Mouse (Mus musculus) limb, embryonic 14.5 days (tissue): ENCODE measurements around the gene Rgs12. TPM values are rescaled to one million over a fixed set of nuclear protein-coding genes. Genes with fewer than 3 reads are reported as not detected.
A peak's percentile ranks its signal among the peaks of the same experiment; 100 is the strongest.

Experiments
- ATAC-seq: fragments of 200-750 bp; cut with Nextera tagmentation; 2 replicates; pipeline ENCODE4 v1.8.0; 2017; ENCODE audit warnings: low read depth, moderate number of reproducible peaks, moderate TSS enrichment; ENCODE audit not compliant: low FRiP score
- DNase-seq: peaks from one replicate; pipeline ENCODE4 v3.0.0-alpha.2; 2015; ENCODE audit warnings: low spot score
- H3K27ac ChIP-seq: fragments of 300-500 bp; sonication (generic); replicated peaks from 2 replicates; pipeline ENCODE4 v1.5.1; 2014; ENCODE audit warnings: low read depth, mild to moderate bottlenecking, low read length, moderate library complexity, mixed read lengths
- H3K27me3 ChIP-seq: fragments of 300-500 bp; sonication (generic); 2 replicates; pipeline ENCODE4 v1.6.1; 2014; ENCODE audit warnings: low read length, mixed read lengths; ENCODE audit not compliant: control insufficient read depth, insufficient read depth
- H3K36me3 ChIP-seq: fragments of 300-500 bp; sonication (generic); 2 replicates; pipeline ENCODE4 v1.6.1; 2014; ENCODE audit warnings: mild to moderate bottlenecking, low read length, moderate library complexity, mixed read lengths; ENCODE audit not compliant: control insufficient read depth, insufficient read depth
- H3K4me1 ChIP-seq: fragments of 300-500 bp; sonication (generic); 2 replicates; pipeline ENCODE4 v1.6.1; 2014; ENCODE audit warnings: antibody characterized with exemption, low read length, mixed read lengths; ENCODE audit not compliant: control insufficient read depth, insufficient read depth
- H3K4me2 ChIP-seq: fragments of 300-500 bp; sonication (generic); replicated peaks from 2 replicates; pipeline ENCODE4 v1.6.1; 2014; ENCODE audit warnings: low read depth, mild to moderate bottlenecking, low read length, moderate library complexity; ENCODE audit not compliant: severe bottlenecking
- H3K4me3 ChIP-seq: fragments of 300-500 bp; sonication (generic); replicated peaks from 2 replicates; pipeline ENCODE4 v1.5.1; 2014; ENCODE audit warnings: low read length
- H3K9ac ChIP-seq: fragments of 300-500 bp; sonication (generic); 2 replicates; pipeline ENCODE4 v1.6.1; 2014; ENCODE audit warnings: mild to moderate bottlenecking, low read depth, low read length, moderate library complexity; ENCODE audit not compliant: severe bottlenecking
- H3K9me3 ChIP-seq: fragments of 300-500 bp; sonication (generic); 2 replicates; pipeline ENCODE4 v1.6.1; 2016; ENCODE audit warnings: low read length; ENCODE audit not compliant: control insufficient read depth
- POLR2A ChIP-seq: fragments of 200-500 bp; IDR thresholded peaks from 2 replicates; pipeline ENCODE4 v1.8.0; 2012; ENCODE audit warnings: inconsistent platforms, mild to moderate bottlenecking, moderate library complexity, borderline replicate concordance; ENCODE audit not compliant: insufficient read depth, insufficient read length; ENCODE audit errors: extremely low read depth
- WGBS: fragments of 180-500 bp; shearing (Covaris S2); extraction: QIAGEN DNeasy Blood & Tissue Kit; methylation state at CpG from one replicate; pipeline ENCODE4 v1.1.7; 2014; 5-methylcytosine and 5-hydroxymethylcytosine counted together
- polyA plus RNA-seq, 2 experiments: library from polyadenylated mRNA; depleted of rRNA in 1 of 2; stranded (reverse) in 1 of 2; unstranded in 1 of 2; fragments of >200 nt; fragmentation: Nextera tagmentation in 1 of 2; extraction: Ambion mirVana in 1 of 2; gene quantifications; 2 replicates each; pipeline versions ENCODE4 v1.2.1 to v1.2.3; 2012 to 2014

Rgs12 gene
- polyA plus RNA-seq, 2 experiments, result 32.6 to 40.4 TPM

DNA sequence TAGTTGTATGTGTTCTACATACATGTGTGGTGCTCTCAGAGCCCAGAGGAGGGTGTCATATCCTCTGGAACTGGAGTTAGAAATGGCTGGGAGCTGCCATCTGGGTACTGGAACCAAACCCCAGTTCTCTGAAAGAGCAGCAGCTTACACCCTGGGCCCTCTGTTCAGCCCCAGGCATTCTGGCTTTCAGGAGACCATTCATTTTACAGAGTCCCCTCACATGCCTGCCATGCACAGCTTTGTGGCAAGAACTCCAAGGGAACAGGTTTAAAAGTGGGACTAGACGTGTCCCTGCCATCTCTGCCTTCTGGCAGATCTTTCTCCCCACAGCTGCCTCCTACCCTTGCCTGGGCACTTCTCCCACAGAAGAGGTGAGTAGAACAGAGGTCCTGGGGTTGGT lies 84.4 kb downstream of the Rgs12 start:
- no peak for TF ChIP-seq POLR2A
- Histone ChIP-seq H3K27ac (no peak overlapping the region), H3K4me3 (no peak overlapping the region), H3K9ac (no peak overlapping the region), H3K4me2 (no peak overlapping the region), H3K4me1 (no peaks in the 10 kb centered on the region), H3K9me3 (no peaks in the 10 kb centered on the region), H3K27me3 (no peaks in the 10 kb centered on the region), H3K36me3 (peaks cover 54% of the 10 kb centered on the region)
- ATAC-seq (no peak), DNase-seq (no peak)
- WGBS, result 80% methylated on average over 1 of the region's 1 CpGs

DNA sequence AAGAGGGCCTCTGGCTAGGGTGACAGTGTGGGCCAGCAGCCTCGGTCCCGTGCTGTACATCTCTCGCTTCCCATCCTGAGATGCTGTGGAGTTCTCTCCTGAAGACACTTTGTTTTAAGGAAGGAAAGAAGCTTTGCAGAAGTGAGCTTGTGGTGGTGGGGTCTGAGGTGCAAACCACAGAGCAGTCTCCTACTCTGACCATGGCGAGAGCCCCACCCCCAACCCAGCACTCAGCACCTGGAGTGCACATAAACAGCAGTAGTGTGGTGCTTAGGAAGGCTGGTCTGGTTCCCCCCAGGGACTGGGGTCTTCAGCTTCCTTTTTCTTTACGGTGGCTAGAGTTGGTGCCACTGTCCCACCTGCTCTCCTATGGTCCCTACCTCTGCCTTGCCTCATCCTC lies 85.9 kb downstream of the Rgs12 start:
- H3K27me3 ChIP-seq, result no peaks in the 10 kb centered on the region
- H3K4me1 ChIP-seq, result no peaks in the 10 kb centered on the region
- DNase-seq (no peak), ATAC-seq (no peak)
- no peak for TF ChIP-seq POLR2A
- 90% methylated on average over 5 of the region's 5 CpGs for WGBS
- H3K27ac ChIP-seq, result no peak overlapping the region
- H3K4me2 ChIP-seq, result no peak overlapping the region
- H3K9ac ChIP-seq, result no peak overlapping the region
- H3K9me3 ChIP-seq, result no peaks in the 10 kb centered on the region
- peaks cover 38% of the 10 kb centered on the region for H3K36me3 ChIP-seq
- H3K4me3 ChIP-seq, result no peak overlapping the region

DNA sequence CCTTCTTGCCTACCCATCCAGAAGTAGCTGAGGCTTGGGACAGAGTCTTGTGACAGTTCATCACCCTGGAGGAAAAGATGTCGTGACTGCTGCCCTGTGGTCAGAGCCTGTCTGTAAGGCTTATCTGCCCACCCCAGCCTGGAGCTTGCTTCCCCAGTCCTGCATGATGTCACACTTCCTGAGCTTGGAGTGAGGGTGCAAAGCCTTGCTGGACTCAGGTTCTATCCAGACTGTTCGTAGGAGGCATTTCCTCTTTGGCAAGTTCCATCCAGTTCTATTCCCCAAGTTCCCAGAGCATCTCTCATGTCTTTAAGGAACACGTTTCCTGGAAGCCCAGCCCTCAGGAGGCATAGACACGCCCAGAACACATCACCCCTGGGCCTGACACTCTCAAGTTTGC lies 86.5 kb downstream of the Rgs12 start:
- Histone ChIP-seq H3K4me3 (no peak overlapping the region), H3K4me2 (no peak overlapping the region), H3K27me3 (no peaks in the 10 kb centered on the region), H3K4me1 (no peaks in the 10 kb centered on the region), H3K9ac (no peak overlapping the region), H3K9me3 (no peaks in the 10 kb centered on the region), H3K27ac (no peak overlapping the region), H3K36me3 (peaks cover 33% of the 10 kb centered on the region)
- no peak for TF ChIP-seq POLR2A
- ATAC-seq, result no peak
- DNase-seq, result no peak
- WGBS, result 74% methylated on average over 4 of the region's 4 CpGs

DNA sequence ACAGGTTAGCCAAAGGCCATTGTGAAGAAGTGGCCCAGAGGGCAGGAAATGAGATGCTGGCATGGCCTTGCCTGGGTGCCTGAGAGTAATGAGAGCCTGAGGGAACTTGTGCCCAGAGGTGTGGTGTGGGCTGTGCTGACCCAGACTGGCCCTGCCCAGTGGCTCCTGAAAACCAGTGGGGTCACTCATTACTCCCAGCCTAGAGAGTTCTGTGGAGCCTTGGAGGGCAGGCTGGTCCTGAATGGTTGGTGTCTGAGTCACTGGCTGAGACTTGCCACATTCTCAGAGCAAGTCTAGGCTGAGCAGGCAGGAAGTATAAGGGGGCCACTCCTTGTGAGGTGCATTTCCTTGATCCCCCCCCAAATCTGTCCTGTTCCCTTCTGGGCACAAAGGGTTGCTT lies 88.2 kb downstream of the Rgs12 start:
- Histone ChIP-seq H3K27ac (no peak overlapping the region), H3K4me2 (no peak overlapping the region), H3K27me3 (no peaks in the 10 kb centered on the region), H3K4me1 (no peaks in the 10 kb centered on the region), H3K9ac (no peak overlapping the region), H3K9me3 (no peaks in the 10 kb centered on the region), H3K4me3 (no peak overlapping the region), H3K36me3 (peaks cover 19% of the 10 kb centered on the region)
- ATAC-seq (no peak), DNase-seq (no peak)
- TF ChIP-seq POLR2A, result no peak

DNA sequence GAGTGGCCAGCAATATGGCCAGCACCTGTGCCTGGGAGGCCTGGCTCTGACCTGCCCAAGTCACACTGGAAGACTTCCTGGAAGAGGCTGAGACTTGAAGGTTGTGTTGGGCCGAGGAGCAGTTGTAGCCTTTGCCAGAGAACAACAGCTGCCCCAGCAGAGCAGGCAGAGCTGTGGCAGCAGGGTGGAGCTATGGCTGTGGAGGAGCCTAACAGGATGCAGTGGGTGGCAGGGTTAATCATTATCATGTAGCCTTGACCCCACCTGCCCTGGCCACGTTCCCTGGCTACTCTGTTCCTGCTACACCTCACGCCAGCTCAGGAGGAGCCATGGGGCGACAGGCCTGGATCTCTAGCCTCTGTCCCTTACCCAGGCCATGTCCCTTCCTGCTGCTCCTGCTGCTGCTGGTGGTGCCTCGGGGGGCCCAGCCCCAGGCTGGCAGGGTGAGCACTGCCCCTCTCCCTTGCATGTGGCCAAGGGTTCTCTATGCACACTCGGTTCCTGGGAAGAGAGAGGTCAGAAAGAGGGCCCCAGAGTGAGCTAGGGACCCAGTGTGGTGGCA lies 92.1 kb downstream of the Rgs12 start, which contains the start of gene Hgfac:
Hgfac (plus strand) TSS at position 242 of the 562 bp plus-strand sequence.
- ATAC-seq (no peak), DNase-seq (no peak)
- WGBS, result 61% methylated on average over 6 of the region's 6 CpGs
- Histone ChIP-seq H3K27ac (no peak within 1 kb of the TSS), H3K4me3 (no peak within 1 kb of the TSS), H3K4me2 (no peak within 1 kb of the TSS), H3K4me1 (no peaks in the 10 kb centered on the region), H3K9ac (no peak within 1 kb of the TSS), H3K27me3 (no peaks in the 10 kb centered on the region), H3K36me3 (no peaks in the 10 kb centered on the region), H3K9me3 (no peaks in the 10 kb centered on the region)
- no peak for TF ChIP-seq POLR2A

DNA sequence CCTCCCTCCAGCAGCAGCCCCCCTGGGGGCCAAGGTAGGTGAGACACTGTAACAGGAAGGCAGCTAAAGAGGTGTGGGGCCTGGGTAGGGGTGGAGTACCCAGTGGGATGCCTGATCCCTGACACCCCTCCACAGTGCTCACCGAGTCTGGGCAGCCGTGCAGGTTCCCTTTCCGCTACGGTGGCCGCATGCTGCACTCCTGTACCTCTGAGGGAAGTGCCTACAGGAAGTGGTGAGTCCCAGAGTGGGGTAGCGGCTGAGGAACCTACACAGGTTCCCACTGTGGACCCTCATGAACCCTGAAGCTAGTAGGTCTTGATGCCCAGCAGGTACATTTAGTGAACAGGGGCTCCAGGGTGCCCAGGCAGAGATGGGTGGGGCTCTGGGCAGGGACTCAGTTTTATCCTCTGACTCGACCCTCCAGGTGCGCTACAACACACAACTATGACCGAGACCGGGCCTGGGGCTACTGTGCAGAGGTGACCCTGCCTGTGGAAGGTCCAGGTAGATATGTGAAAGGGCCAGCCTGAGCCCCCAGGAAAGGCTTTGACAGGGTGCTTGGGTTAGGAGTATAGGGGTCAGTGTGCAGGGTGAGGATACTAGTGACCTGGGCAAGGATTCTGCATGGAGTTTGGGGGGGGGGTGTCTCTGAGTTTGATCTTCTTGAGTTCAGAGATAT lies 93.3 kb downstream of the Rgs12 start:
- no peak overlapping the region for H3K4me2 ChIP-seq
- H3K4me1 ChIP-seq, result no peaks in the 10 kb centered on the region
- no peak overlapping the region for H3K9ac ChIP-seq
- H3K27me3 ChIP-seq, result no peaks in the 10 kb centered on the region
- WGBS, result 66% methylated on average over 10 of the region's 10 CpGs
- H3K27ac ChIP-seq, result no peak overlapping the region
- ATAC-seq, result 0 out of 2 replicates have a peak, but pooled peaks have one; percentile 2
- H3K36me3 ChIP-seq, result no peaks in the 10 kb centered on the region
- H3K9me3 ChIP-seq, result no peaks in the 10 kb centered on the region
- no peak for TF ChIP-seq POLR2A
- DNase-seq, result no peak
- no peak overlapping the region for H3K4me3 ChIP-seq
